Mouse (Mus musculus): ENCODE measurements around the gene Msmb.
"Not testable (repeated sequence)": the region's sequence is repeated elsewhere in the genome, so short reads cannot be mapped to it uniquely, and the experiment has no call there.

Msmb gene

DNA sequence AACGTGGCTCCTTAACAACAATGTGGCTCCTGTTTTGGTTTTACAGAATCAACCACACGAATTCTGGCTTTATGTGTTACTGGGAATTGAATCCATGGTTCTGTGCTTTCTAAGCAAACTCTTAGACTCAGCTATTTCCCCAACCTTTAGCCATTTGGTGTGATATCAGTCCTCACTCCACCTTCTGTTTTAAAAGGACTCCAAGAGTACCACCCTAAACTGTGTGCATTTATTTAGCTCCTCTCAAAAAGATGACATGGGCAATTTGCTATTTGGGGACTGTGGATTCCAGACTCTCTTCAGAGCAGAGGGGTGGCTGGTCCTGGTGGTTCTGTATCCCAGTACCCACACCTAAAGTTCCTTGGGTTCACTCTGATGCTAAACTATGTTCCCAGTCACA lies 4.8 kb downstream of the Msmb start:
- DNase-seq (ENCODE audit: low spot score), result no peak

DNA sequence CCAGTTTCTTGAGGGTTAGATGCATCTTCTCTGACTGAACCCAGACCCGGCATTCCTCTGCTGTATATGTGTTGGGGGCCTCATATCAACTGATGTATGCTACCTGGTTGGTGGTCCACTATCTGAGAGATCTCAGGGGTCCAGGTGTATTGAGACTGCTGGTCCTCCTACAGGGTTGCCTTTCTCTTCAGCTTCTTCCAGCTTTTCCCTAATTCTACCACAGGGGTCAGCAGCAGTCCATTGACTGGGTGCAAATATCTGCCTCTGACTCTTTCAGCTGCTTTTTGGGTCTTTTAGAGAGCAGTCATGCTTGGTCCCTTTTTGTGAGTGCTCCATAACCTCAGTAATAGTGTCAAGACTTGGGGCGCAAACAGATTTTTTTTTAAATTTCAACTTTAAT lies 9.0 kb downstream of the Msmb start:
- DNase-seq (ENCODE audit: low spot score), result no peak

DNA sequence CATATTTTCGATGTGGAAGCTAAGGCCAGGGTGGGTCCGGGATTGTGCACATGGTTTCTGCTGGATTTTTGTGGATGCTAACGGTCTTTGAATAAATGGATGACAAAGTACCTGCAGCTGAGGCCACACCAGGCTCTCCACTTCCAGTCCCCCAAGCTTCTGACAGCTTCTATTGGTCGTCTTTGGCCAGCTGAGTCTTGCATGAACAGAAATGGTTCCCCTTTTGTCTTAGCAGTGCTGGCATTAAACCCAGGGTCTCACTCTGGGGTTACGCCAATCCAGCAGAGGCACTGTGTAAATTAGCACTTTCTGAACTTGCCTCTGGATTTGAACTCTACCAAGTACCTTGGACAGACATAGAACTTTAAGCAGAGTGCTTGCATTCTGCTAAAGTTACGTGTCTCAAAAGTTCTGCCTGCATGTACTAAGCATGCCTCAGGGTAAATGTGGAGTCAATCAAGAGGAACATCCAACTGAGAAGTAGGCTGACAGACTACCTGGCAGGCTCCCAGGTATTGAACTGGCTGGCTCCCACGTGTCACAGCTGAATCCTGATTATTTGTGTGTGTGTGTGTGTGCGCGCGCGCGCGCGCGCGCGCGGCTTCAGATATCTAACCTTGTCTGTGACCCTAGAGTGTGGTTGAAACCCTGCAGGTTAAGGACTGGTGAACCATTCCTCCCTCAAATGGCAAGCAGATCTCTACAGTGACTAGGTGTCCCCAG lies 10.6 kb downstream of the Msmb start:
- no peak for DNase-seq (ENCODE audit: low spot score)

DNA sequence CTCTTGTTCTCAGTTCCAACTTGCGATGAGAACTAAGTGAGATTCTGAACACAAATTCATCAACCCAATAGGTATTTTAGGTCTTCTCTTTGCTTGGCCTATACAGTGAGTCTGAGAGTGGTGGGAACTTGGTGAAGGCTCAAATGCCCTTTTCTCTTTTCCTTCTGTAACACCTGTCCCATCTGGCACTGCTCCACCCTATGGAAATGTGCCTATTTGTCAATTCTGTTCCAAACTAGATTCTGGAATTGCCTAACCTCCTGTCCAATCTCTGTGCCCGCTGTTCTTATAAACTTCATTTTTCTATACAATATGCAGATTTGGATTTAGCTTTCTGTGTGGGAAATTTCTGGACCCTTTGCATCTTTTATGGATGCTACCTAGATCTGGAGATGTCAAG lies 11.3 kb downstream of the Msmb start:
- DNase-seq (ENCODE audit: low spot score), result no peak

DNA sequence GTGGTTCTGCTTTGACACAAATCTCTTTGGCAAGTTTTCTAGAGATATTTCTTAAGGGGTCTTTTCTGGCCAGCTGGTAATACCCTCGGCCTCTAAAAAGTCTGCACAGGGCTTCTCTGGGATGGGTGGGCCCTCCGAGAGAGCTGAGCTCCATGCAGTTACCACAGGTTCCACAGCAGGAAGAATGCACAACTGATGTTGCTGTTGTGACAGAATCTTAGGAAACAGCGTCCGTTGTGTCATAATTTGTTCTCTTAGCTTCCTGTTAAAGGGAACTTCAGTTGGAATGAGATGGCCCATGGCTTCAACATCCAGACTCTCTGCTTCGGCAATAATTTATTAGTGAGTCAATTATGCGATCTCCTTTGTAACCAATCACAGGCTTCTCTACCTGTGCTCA lies 12.9 kb downstream of the Msmb start:
- DNase-seq (ENCODE audit: low spot score), result no peak

DNA sequence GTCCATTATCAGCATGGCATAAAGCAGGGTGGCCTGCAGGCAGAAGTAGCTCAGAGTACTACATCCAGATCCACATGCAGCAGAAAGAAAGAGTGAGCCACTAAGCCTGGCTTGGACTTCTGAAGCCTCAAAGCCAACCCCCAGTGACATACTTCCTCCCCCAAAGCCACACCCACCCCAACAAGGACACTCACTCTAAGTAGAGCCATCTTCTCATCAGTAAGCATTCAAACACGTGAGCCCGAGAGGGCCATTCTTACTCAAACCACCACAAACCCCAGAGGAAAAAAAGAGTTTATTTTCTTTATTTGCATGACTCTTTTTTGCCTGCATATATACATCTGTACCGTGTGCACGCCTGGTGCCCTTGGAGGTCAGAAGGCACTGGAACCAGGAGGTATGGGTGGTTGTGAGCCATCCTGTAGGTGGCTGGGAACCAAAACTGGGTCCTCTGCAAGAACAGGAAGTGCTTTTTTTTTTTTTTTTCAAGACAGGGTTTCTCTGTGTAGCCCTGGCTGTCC lies 17.4 kb downstream of the Msmb start:
- DNase-seq (ENCODE audit: low spot score), result no peak

DNA sequence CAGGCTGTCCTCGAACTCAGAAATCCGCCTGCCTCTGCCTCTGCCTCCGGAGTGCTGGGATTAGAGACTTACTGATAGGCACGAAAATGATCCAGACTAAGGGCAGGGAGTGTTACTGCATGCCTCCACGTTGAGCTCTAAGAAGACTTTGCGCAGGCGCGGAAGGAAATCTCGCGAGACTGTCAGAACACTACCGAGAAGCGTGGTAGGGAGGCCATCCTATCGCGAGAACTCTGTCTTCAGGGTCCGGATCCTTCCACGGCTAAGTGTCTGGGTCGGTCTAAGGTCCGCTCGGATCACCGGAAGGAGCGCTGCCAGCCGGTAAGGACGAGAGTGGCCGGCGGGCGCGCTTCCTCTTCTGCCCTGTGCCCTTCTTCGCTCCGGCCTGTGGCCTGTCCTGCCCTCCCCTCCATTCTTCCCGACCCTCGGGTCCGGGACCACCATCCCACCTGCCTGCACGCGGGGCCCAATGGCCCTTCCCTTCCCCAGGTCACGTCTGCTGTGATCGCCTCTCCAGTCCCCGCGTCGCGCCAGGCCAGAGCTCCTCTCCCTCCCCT lies 17.9 kb downstream of the Msmb start, which contains the start of gene Ncoa4:
Gene Ncoa4, plus strand, starts transcription at position 176 of the 557 bp plus-strand sequence.
- DNase-seq (ENCODE audit: low spot score), result peak; percentile 94

DNA sequence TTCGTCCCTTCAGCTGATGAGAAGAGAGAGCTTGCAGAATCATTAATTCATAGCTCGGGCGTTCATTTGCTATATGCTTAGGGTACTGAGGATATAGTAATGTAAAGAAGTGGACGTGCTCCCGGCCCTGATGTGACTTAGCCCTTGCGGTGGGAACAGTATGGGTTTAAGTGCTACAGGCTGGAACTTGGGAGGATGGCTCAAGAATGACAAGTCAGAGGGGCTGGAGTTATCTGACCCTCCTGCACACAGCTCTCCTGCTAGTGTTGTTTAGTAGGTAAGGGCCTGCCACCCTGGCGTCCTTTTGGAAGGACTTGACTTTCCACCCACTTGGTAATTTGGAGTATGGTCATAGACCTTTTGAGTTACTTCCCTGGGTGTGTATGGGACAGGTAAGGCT lies 18.7 kb downstream of the Msmb start:
- DNase-seq (ENCODE audit: low spot score), result no peak

DNA sequence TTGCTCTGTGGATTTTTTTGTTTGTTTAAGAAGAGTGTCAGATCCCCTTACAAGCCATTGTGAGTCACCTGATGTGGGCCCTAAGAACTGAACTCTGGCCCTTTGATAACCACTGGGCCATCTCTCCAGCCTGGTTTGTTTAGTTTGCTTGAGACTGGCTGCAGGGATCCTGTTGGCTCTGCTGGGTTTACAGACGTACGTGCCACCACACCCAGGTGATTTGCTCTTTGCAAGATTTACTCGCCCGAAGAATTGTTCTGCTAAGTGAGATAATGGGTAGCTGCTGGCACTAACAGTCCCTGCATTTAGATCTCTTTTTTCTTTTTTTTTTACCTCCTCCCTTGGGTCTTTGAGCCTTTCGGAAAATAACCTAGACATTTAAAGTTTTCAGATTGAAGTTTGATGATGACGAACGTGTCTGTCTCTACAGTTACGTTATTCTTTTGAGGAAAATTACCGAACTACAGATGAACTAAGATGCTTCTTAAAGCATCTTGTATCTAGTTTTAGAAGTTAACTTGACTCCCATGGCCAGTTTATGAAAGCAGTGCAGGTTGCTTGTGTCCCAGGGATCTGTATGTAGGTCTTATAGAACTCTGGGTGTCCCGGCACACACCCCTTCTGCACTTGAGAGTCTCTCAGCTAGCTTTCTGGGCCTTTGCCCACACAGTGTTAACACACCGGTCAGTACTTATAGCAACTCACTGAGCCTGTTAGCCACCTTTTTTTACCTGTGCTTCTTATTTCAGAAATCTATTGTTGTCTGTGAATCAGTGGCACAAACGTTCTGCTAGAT lies 19.5 kb downstream of the Msmb start:
- no peak for DNase-seq (ENCODE audit: low spot score)

DNA sequence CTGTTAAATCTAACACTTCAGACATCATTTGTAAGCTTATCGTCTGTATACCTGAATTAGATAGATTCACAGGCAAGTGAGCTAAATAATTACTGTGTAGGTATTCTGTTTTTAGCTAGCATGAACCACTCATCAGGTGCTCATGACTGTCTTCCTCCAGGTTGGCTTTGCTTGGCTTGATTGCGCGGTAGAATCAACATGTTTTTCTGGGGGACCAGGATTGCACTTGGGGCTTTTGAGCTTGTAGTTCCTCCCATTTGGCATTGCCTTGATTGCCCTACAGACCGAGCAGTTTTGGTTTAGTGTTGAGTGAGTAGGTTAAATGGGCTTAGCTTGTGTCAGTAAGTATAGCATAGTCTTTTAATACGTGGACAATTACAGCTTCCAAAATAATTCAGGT lies 20.4 kb downstream of the Msmb start:
- no peak for DNase-seq (ENCODE audit: low spot score)

DNA sequence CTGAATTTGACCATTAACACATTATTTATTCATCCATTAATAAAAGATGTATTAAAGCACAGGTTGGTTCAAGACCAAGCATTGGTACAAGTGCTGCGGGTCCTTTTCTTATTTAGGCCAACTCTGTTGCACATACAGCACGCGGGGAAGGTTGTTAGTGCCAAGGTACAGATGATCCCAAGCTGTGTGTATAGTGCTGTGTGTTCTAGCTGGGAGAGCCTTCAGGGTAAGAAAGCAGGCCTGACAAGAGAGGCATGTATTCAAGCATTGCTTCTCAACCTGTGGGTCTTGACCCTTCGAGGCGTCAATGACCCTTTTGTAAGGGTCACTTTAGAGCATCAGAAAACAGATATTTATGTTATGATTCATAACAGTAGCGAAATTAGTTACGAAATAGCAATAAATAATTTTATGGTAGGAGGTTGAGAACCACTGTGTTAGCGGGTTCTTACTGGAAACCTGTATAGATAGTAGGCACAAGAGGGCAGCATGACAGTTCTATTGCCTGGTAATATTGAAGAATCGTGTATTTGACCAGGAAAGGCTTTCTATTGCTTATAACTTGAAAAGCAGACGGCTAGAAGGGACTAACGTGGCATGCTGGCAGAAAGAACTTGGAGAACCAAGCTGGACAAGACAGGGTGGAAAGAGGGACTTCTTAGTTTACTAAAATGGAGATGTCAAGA lies 21.5 kb downstream of the Msmb start:
- no peak for DNase-seq (ENCODE audit: low spot score)

DNA sequence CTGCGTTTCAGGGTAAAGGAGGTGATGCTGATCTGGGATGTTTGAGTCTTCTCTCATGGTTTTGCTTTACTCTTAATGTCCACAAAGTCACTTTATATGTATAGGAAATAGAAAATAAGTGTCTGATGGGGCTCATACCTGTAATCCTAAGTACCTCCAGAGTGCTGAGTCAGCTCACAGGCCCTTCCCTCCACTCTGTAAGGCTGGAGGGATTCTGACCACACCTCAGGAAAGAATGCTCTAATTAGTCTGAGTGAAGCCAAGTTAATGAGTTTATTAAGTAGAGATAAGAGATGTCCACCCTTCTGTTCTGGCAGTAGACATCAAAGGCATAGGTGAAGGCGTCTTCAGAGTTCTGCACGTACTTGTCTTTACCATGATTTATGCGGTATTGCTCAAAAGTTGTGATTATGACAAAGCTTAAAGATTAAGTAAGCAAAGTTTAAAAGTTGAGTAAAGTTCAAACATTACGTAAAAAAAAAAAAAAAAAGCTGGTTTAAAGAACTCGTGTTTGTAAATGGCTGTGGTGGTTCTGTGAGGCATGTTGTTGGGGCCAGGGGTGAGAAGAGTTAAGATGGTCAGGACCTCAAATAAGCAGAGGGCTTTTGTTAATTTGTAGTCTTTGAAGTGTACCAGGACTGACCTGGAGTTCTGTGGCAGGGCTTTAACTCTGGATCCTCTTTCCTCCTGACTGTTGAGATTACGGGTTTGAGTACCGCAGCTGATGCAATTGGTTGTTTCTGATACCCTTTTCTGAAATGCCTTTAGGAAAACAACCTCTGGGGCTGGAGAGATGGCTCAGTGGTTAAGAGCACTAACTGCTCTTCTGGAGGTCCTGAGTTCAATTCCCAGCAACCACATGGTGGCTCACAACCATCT lies 22.6 kb downstream of the Msmb start:
- no peak for DNase-seq (ENCODE audit: low spot score)

DNA sequence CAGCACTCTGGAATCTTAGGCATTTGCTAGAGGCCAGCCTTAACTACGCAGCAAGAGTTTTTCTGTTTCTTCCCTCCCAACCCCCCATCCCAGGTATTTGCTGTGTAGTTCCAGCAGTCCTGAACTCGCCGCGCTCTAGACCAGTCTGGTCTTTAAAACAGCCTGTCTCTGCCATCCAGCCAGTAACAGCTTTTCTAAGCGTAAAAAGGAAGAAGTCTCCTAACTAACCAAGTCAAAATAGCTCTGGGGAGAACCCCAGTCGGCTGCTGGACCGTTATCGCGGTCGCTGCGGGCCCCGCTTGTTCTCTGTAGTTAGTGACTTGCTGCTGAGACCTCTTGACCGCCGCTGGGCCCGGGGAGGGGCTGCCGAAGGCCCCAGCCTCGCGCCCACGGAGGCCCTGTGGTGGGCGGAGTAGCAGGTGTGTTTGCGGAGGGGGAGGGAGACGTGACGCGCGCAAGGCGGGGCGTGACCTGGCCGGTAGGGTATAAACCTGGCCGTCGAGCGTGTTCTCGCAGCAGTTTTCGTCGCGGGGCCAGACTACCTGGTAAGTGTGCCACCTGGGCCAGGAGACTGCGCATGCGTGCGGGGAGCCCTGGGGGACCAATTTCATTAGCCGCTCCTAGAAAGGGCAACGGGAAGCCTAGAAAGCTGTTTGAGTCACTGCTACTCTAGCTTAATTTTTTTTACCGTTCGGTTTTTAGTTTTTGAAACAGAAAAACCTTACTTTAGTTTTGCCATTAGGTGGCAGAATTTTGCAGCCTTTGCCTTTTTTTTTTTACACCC lies 23.6 kb downstream of the Msmb start:
- peak; percentile 82 for DNase-seq (ENCODE audit: low spot score)

DNA sequence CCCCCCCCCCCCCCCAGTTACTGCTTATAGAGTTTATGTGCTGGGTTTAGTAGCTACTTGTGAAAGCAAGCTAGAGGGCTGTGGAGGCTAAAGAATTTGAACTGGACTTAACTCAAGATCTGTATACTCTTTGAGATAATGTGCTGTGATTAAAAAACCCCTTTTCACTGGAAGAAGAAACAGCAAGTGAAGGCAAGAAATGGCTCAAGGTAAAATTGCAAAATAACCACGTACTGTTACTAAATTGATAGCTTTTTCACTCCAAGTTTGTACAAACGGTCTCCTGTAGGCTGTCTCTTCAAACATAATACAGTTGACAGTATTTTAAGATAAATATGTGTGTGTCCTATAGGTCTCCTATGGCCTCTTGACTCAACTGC lies 24.2 kb downstream of the Msmb start:
- DNase-seq (ENCODE audit: low spot score), result no peak

DNA sequence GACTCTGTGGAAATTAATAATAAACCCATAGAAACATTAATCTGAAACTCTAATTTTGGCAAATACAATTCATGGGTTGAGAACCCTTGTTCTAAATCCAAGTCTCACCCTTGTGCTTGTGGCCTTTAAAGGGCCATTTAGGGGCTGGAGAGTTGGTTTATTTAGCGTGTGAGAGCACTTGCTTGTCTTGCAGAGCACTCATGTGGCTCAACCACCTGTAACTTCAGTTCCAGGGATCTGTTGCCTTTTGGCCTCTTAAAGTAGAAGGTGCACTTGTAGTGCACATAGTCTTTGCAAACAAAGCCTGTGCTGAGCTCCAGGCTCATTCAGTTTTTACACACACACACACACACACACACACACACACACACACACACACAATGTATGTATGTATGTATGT lies 25.0 kb downstream of the Msmb start:
- no peak for DNase-seq (ENCODE audit: low spot score)

DNA sequence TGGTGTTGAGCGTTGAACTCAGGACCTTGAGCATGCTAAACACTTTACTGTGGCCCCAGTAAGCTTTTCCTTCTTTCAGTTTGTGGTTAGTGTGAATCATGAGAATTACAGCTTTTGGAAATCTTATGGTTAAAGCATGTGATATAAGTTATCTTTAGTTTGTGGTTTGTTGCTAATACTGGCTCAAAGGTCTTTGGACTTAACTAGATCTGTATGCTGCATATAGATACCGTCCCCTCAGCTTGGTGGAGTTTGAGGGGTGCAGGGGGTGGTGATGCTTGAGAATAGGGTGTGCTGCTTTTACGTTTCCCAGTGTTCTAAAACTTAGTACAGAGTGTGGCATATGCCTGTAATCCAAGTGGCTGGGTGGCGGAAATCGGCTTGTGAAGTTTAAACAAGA lies 25.5 kb downstream of the Msmb start:
- no peak for DNase-seq (ENCODE audit: low spot score)

DNA sequence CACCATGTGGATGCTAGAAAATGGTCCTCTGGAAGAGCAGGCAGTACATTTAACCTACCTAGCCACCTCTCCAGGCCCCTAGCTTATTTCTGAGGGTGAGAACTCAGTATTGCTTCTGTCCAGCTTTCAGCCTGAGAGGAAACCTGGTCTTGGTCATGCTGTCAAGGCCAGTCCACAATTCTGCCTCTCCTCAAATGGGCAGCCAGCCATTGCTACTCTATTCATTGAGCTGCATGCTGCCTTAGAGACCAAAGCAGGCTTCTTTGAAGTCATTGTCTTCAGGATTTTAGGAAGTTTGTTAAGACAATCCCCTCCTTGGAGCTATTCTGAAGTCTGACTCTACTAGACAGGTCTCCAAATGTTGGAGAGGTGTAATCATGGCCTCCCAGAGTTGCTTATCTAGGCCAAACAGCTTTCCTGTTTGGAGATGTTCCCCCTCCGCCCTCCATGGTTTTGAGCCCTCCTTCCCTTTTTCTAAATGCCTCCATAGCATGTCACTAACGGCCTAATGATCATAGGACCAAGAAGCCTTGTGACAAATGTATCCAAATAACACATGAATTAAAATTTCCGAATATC lies 26.9 kb downstream of the Msmb start:
- DNase-seq (ENCODE audit: low spot score), result peak; percentile 62

DNA sequence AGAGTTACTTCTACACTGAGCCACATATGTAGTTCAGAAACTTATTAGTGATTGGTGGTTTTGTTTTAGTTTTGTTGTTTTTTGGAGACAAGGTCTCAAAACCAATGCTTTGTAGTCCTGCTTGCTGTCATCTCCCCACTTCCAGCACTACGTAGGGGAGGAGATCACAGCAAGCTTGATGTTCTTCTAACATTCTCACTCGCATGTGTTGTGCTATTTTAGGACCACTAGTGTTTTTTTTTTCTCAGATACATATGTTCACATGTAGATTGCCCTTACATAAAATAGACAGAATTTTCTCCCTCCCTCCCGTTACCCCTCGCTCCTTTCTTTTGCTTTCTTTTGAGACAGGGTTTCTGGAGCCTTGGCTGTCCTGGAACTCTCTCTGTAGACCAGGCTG lies 28.3 kb downstream of the Msmb start:
- DNase-seq (ENCODE audit: low spot score), result no peak

DNA sequence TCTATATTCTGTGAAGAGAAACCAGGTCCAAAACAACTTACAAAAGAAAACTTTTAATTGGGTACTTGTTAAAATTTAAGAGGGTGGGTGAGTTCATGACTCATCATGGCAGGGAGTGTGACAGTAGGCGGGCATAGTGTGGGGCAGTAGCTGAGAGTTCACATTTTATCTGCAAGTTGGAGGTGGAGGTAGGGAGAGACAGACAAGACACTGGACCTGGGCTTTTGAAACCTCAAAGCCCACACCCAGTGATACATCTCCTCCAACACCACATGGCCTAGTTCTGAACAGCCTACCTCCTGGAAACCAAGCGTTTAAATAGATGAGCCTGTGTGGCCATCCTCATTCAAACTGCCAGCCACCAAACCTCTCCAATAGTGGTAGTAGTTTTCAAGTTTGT lies 33.5 kb downstream of the Msmb start:
- DNase-seq (ENCODE audit: low spot score), result no peak

DNA sequence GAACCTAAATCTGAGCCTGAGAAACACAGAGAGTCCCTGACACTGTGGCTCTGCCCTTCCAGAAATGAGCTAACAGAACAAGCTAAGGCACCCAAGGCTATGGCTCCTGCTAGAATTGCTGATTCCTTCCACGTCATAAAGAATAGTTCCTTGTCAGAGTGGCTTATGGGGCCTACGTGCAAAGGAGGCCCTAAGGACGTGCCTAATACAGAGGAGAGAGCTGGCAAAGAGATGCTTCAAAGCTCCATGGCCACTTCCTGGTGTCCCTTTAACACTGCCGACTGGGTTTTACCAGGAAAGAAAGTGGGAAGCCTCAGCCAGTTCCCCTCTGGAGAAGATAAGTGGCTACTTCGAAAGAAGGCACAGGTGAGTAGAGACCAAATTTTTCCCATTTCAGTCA lies 34.8 kb downstream of the Msmb start:
- DNase-seq (ENCODE audit: low spot score), result not testable (repeated sequence)

Measured in spleen, adult 12 weeks (tissue).